9 mouse cellular contexts compared by ENCODE assay signal in the genomic region with DNA sequence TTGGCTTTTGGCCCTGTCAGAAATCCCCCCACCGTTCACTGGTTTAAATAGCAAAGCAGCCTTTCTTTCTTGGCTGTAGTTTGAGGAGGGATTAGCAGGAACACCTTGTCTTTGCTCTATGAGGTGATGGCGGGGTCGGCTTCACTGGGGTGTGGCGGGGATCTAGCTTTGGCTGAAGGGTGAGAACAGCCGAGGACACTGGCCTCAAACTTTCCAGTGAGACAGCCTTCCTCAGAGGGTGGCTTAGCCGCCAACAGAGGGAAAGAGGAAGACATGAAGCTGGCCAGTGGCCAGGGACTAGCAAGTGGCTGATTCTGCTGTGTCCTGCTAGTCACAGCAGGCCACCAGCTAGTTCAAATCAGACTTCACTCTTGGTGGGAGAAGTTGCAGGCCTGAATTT. TPM values are rescaled to one million over a fixed set of nuclear protein-coding genes. Genes with fewer than 3 reads are reported as not detected.
DNase-seq lines count a peak whose midpoint lies in the region; ATAC-seq lines count a peak whose summit lies in the region.
"Had no signal": no experiment of that assay in that cellular context is flagged by ENCODE, and none has a peak within 500 bp of the region (broad histone marks: within the 10 kb centered on the region; RNA-seq: fewer than 3 reads in every experiment).

No protein-coding gene starts in this region.

- H3K4me2 ChIP-seq in forebrain, embryonic 16.5 days (ENCODE audit: low read length), result no peak overlapping the region

- H3K27me3 ChIP-seq in forebrain, embryonic 16.5 days (replicated peaks; ENCODE audit: control insufficient read depth, insufficient read depth, low read length), result no peaks in the 10 kb centered on the region

- no peak overlapping the region for H3K4me3 ChIP-seq in forebrain, embryonic 16.5 days (replicated peaks; ENCODE audit: low read length)

- no peaks in the 10 kb centered on the region for H3K36me3 ChIP-seq in forebrain, embryonic 16.5 days (ENCODE audit: control insufficient read depth, insufficient read depth)

- H3K9me3 ChIP-seq in forebrain, embryonic 16.5 days (ENCODE audit: control insufficient read depth, low read length), result no peaks in the 10 kb centered on the region

- ATAC-seq in forebrain, embryonic 16.5 days, result no peak
- no peak for ATAC-seq in erythroblast, adult 5-6 weeks (replicated peaks; ENCODE audit: low FRiP score, poor library complexity, severe bottlenecking)

- H3K9ac ChIP-seq in forebrain, embryonic 16.5 days (replicated peaks; ENCODE audit: low read depth, low read length), result no peak overlapping the region

- H3K4me1 ChIP-seq in forebrain, embryonic 16.5 days (replicated peaks; ENCODE audit: control insufficient read depth, insufficient read depth, low read length), result no peaks in the 10 kb centered on the region

- peak; percentile 30 to 36 for DNase-seq in adrenal gland, postnatal 36 days
- no peak for DNase-seq in adrenal gland, postnatal 4 days (ENCODE audit: low spot score in 2 of 2)
- peak; percentile 31 to 56 for DNase-seq in left cerebral cortex, postnatal 14 days (ENCODE audit: low spot score in 2 of 2)
- no peak for DNase-seq in left cerebral cortex, adult 18-20 months (ENCODE audit: low spot score in 2 of 2)
- peak; percentile 25 for DNase-seq in gastrocnemius, postnatal 14 days
- peak; percentile 8 to 19 for DNase-seq in left cerebral cortex, postnatal 36 days (ENCODE audit: low spot score in 2 of 2)
- DNase-seq: embryo, embryonic 11 days had no signal

- intact Hi-C loops in left cerebral cortex, postnatal 14 days (cut with DNase I), result no loop called here
- intact Hi-C loops in gastrocnemius, postnatal 14 days (cut with DNase I; ENCODE audit: low total_unique reads), result no loop called here
- intact Hi-C loops in left cerebral cortex, postnatal 36 days (cut with DNase I), result no loop called here

- WGBS in forebrain, embryonic 16.5 days, result 28% methylated on average over 6 of the region's 6 CpGs

- no peak overlapping the region for H3K27ac ChIP-seq in forebrain, embryonic 16.5 days (ENCODE audit: low read length)

RNA-seq across cellular contexts. Expression of gene Alox12e, which starts 33.2 kb away (rescaled TPM):
- not detected for total RNA-seq in adrenal gland, postnatal 36 days (2021)
- total RNA-seq in adrenal gland, postnatal 4 days (2021), result not detected
- total RNA-seq in left cerebral cortex, postnatal 14 days (2021), result under 1 TPM; 0.35 to 0.76 TPM
- under 1 TPM; 0.19 to 0.40 TPM for total RNA-seq in left cerebral cortex, adult 18-20 months (2021)
- total RNA-seq in gastrocnemius, postnatal 14 days (2021), result under 1 TPM in 1 of 2 experiments, not detected in 1; 0.09 TPM
- under 1 TPM; 0.17 to 0.54 TPM for total RNA-seq in left cerebral cortex, postnatal 36 days (2021)
- polyA plus RNA-seq in forebrain, embryonic 16.5 days (2015; fragmentation: Nextera tagmentation; extraction: Ambion mirVana), result not detected in 2 replicates
- 0.96 and 2.5 TPM in 2 replicates for total RNA-seq in erythroblast, adult 5-6 weeks (2015; ENCODE audit: low replicate concordance)
- 0.42 TPM in 1 of 2 replicates, not detected in the other for total RNA-seq in erythroblast, adult 5-6 weeks (2017; ENCODE audit: low replicate concordance)

RNA-seq across cellular contexts. Expression of gene Alox12, which starts 34.1 kb away (rescaled TPM):
- total RNA-seq in adrenal gland, postnatal 36 days (2021), result 1 to 10 TPM; 1.2 to 1.8 TPM
- 1 to 10 TPM; 3.4 to 3.7 TPM for total RNA-seq in adrenal gland, postnatal 4 days (2021)
- under 1 TPM in 1 of 2 experiments, not detected in 1; 0.13 TPM for total RNA-seq in left cerebral cortex, postnatal 14 days (2021)
- under 1 TPM; 0.44 to 0.47 TPM for total RNA-seq in left cerebral cortex, adult 18-20 months (2021)
- total RNA-seq in gastrocnemius, postnatal 14 days (2021), result 1 to 10 TPM in 1 of 2 experiments, under 1 TPM in 1; 1.00 to 1.2 TPM
- total RNA-seq in left cerebral cortex, postnatal 36 days (2021), result under 1 TPM; 0.25 to 0.43 TPM
- polyA plus RNA-seq in forebrain, embryonic 16.5 days (2015; fragmentation: Nextera tagmentation; extraction: Ambion mirVana), result 0.42 and 0.82 TPM in 2 replicates
- total RNA-seq in erythroblast, adult 5-6 weeks (2015; ENCODE audit: low replicate concordance), result 2.3 TPM in 1 of 2 replicates, not detected in the other
- 0.28 TPM in 1 of 2 replicates, not detected in the other for total RNA-seq in erythroblast, adult 5-6 weeks (2017; ENCODE audit: low replicate concordance)

RNA-seq across cellular contexts. Expression of gene Rnasek, which starts 49.6 kb away (rescaled TPM):
- total RNA-seq in adrenal gland, postnatal 36 days (2021), result 100 to 1,000 TPM; 224 to 245 TPM
- 100 to 1,000 TPM; 160 to 164 TPM for total RNA-seq in adrenal gland, postnatal 4 days (2021)
- total RNA-seq in left cerebral cortex, postnatal 14 days (2021), result 100 to 1,000 TPM; 291 TPM
- total RNA-seq in left cerebral cortex, adult 18-20 months (2021), result 100 to 1,000 TPM; 269 to 280 TPM
- 10 to 100 TPM; 96.0 to 96.9 TPM for total RNA-seq in gastrocnemius, postnatal 14 days (2021)
- total RNA-seq in left cerebral cortex, postnatal 36 days (2021), result 100 to 1,000 TPM; 246 to 287 TPM
- 287 and 291 TPM in 2 replicates for polyA plus RNA-seq in forebrain, embryonic 16.5 days (2015; fragmentation: Nextera tagmentation; extraction: Ambion mirVana)
- total RNA-seq in erythroblast, adult 5-6 weeks (2015; ENCODE audit: low replicate concordance), result 76.9 and 79.4 TPM in 2 replicates
- 16.2 and 19.5 TPM in 2 replicates for total RNA-seq in erythroblast, adult 5-6 weeks (2017; ENCODE audit: low replicate concordance)

RNA-seq across cellular contexts. Expression of gene Gm21988, which starts 49.6 kb away (rescaled TPM):
- total RNA-seq in adrenal gland, postnatal 36 days (2021), result 1 to 10 TPM; 4.9 to 7.3 TPM
- 1 to 10 TPM; 4.5 to 8.1 TPM for total RNA-seq in adrenal gland, postnatal 4 days (2021)
- total RNA-seq in left cerebral cortex, postnatal 14 days (2021), result 1 to 10 TPM; 5.9 to 7.3 TPM
- 1 to 10 TPM; 3.0 to 4.8 TPM for total RNA-seq in left cerebral cortex, adult 18-20 months (2021)
- total RNA-seq in gastrocnemius, postnatal 14 days (2021), result 1 to 10 TPM; 2.6 to 2.7 TPM
- total RNA-seq in left cerebral cortex, postnatal 36 days (2021), result 1 to 10 TPM; 5.3 to 6.4 TPM
- 13.2 and 14.6 TPM in 2 replicates for polyA plus RNA-seq in forebrain, embryonic 16.5 days (2015; fragmentation: Nextera tagmentation; extraction: Ambion mirVana)
- 2.3 TPM in 1 of 2 replicates, not detected in the other for total RNA-seq in erythroblast, adult 5-6 weeks (2015; ENCODE audit: low replicate concordance)
- not detected in 2 replicates for total RNA-seq in erythroblast, adult 5-6 weeks (2017; ENCODE audit: low replicate concordance)

RNA-seq across cellular contexts. Expression of gene 0610010K14Rik, which starts 51.5 kb away (rescaled TPM):
- 10 to 100 TPM; 38.6 to 61.4 TPM for total RNA-seq in adrenal gland, postnatal 36 days (2021)
- 10 to 100 TPM; 70.1 to 72.5 TPM for total RNA-seq in adrenal gland, postnatal 4 days (2021)
- 10 to 100 TPM; 41.3 to 54.2 TPM for total RNA-seq in left cerebral cortex, postnatal 14 days (2021)
- 10 to 100 TPM; 44.6 to 47.2 TPM for total RNA-seq in left cerebral cortex, adult 18-20 months (2021)
- 10 to 100 TPM; 29.7 to 37.4 TPM for total RNA-seq in gastrocnemius, postnatal 14 days (2021)
- 10 to 100 TPM; 46.9 to 50.3 TPM for total RNA-seq in left cerebral cortex, postnatal 36 days (2021)
- 174 and 180 TPM in 2 replicates for polyA plus RNA-seq in forebrain, embryonic 16.5 days (2015; fragmentation: Nextera tagmentation; extraction: Ambion mirVana)
- total RNA-seq in erythroblast, adult 5-6 weeks (2015; ENCODE audit: low replicate concordance), result 16.5 and 20.3 TPM in 2 replicates
- 3.8 and 7.8 TPM in 2 replicates for total RNA-seq in erythroblast, adult 5-6 weeks (2017; ENCODE audit: low replicate concordance)

Comparison
In these comparisons a context has a peak if more than half of its experiments do, and no peak if none do; other contexts are left out.
1. DNase-seq: peak in adrenal gland, postnatal 36 days (2 of 2), left cerebral cortex, postnatal 14 days (2 of 2), gastrocnemius, postnatal 14 days (single experiment) and left cerebral cortex, postnatal 36 days (2 of 2); none in adrenal gland, postnatal 4 days (0 of 2) and left cerebral cortex, adult 18-20 months (0 of 2).